In the genomic region with DNA sequence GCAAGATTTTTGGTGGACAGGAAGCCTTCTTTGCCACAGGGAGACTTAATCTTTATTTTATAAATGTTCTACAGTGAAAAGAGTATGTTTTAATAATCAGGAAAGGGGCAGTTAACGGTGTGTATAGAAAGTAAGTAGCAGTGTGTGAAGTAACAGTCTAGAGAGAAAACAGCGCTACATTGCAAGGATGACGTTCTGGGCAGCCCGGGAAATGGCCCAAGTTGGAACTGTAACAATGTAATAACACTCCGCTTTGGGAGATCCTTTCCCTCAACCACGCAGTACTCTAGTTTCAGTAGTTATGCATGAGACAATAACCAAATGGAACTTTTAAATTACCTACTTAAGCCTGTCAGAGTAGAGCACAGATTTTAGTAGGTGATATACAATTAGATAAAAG, we compare ENCODE assay signal across 12 mouse cellular contexts.
DNase-seq lines count a peak whose midpoint lies in the region; ATAC-seq lines count a peak whose summit lies in the region.
"Had no signal": no experiment of that assay in that cellular context is flagged by ENCODE, and none has a peak within 500 bp of the region (broad histone marks: within the 10 kb centered on the region; RNA-seq: fewer than 3 reads in every experiment).

No protein-coding gene starts in this region.

- H3K9me3 ChIP-seq in heart, embryonic 11.5 days (replicated peaks; ENCODE audit: control insufficient read depth, low read length), result no peaks in the 10 kb centered on the region
- H3K9me3 ChIP-seq in embryonic facial prominence, embryonic 10.5 days, result no peaks in the 10 kb centered on the region
- H3K9me3 ChIP-seq in midbrain, embryonic 14.5 days (ENCODE audit: control insufficient read depth, low read length), result no peaks in the 10 kb centered on the region
- H3K9me3 ChIP-seq: forebrain, embryonic 15.5 days; hindbrain, embryonic 15.5 days; liver, embryonic 15.5 days; neural tube, embryonic 15.5 days had no signal

- no peak for ATAC-seq in heart, embryonic 11.5 days (replicated peaks; ENCODE audit: insufficient number of reproducible peaks, low FRiP score, low TSS enrichment)
- peak; percentile 44; the same call in 1 of the 2 replicates for ATAC-seq in midbrain, embryonic 14.5 days (ENCODE audit: low FRiP score, low TSS enrichment)

- H3K4me3 ChIP-seq in heart, embryonic 11.5 days (ENCODE audit: low read depth, low read length), result no peak overlapping the region
- H3K4me3 ChIP-seq in embryonic facial prominence, embryonic 10.5 days, result no peak overlapping the region
- no peak overlapping the region for H3K4me3 ChIP-seq in midbrain, embryonic 14.5 days (replicated peaks; ENCODE audit: low read depth, low read length)
- H3K4me3 ChIP-seq: forebrain, embryonic 15.5 days; hindbrain, embryonic 15.5 days; liver, embryonic 15.5 days; neural tube, embryonic 15.5 days had no signal

- H3K36me3 ChIP-seq in heart, embryonic 11.5 days (ENCODE audit: control insufficient read depth, insufficient read depth, low read length), result no peaks in the 10 kb centered on the region
- no peaks in the 10 kb centered on the region for H3K36me3 ChIP-seq in embryonic facial prominence, embryonic 10.5 days (replicated peaks)
- no peaks in the 10 kb centered on the region for H3K36me3 ChIP-seq in midbrain, embryonic 14.5 days (ENCODE audit: control insufficient read depth, insufficient read depth, low read length)
- H3K36me3 ChIP-seq: forebrain, embryonic 15.5 days; hindbrain, embryonic 15.5 days; liver, embryonic 15.5 days; neural tube, embryonic 15.5 days had no signal

- DNase-seq in heart, adult 18-20 months, result peak; percentile 25 to 26
- peak; percentile 10 for DNase-seq in lung, postnatal 36 days
- no peak for DNase-seq in lung, postnatal 4 days
- DNase-seq in embryonic facial prominence, embryonic 10.5 days (ENCODE audit: low spot score), result peak; percentile 6
- DNase-seq in midbrain, embryonic 14.5 days, result no peak
- no peak for DNase-seq in thymus, postnatal 10 days (ENCODE audit: low spot score in 2 of 2)
- no peak for DNase-seq in ovary, adult 18-20 months (ENCODE audit: low spot score)

- no peak overlapping the region for H3K27ac ChIP-seq in heart, embryonic 11.5 days (ENCODE audit: low read depth, low read length)
- H3K27ac ChIP-seq in embryonic facial prominence, embryonic 10.5 days (replicated peaks), result no peak overlapping the region
- no peak overlapping the region for H3K27ac ChIP-seq in midbrain, embryonic 14.5 days (replicated peaks; ENCODE audit: low read depth, low read length)
- H3K27ac ChIP-seq: forebrain, embryonic 15.5 days; hindbrain, embryonic 15.5 days; liver, embryonic 15.5 days; neural tube, embryonic 15.5 days had no signal

- H3K4me2 ChIP-seq in heart, embryonic 11.5 days, result no peak overlapping the region
- H3K4me2 ChIP-seq in midbrain, embryonic 14.5 days (ENCODE audit: low read length), result no peak overlapping the region
- H3K4me2 ChIP-seq: forebrain, embryonic 15.5 days; hindbrain, embryonic 15.5 days; liver, embryonic 15.5 days; neural tube, embryonic 15.5 days had no signal

- 0 out of 2 replicates have a peak, but pooled peaks cover 5% of the 10 kb centered on the region for H3K4me1 ChIP-seq in heart, embryonic 11.5 days (ENCODE audit: control insufficient read depth, insufficient read depth, low read length)
- peaks cover 4% of the 10 kb centered on the region for H3K4me1 ChIP-seq in embryonic facial prominence, embryonic 10.5 days
- 0 out of 2 replicates have a peak, but pooled peaks cover 3% of the 10 kb centered on the region for H3K4me1 ChIP-seq in midbrain, embryonic 14.5 days (ENCODE audit: control insufficient read depth, insufficient read depth, low read length)
- H3K4me1 ChIP-seq: forebrain, embryonic 15.5 days; hindbrain, embryonic 15.5 days; liver, embryonic 15.5 days had no signal

- H3K9ac ChIP-seq in heart, embryonic 11.5 days (ENCODE audit: low read depth, low read length), result no peak overlapping the region
- no peak overlapping the region for H3K9ac ChIP-seq in midbrain, embryonic 14.5 days (replicated peaks; ENCODE audit: low read length)
- H3K9ac ChIP-seq: forebrain, embryonic 15.5 days; hindbrain, embryonic 15.5 days; liver, embryonic 15.5 days; neural tube, embryonic 15.5 days had no signal

- 74% methylated on average over 6 of the region's 6 CpGs for WGBS in heart, embryonic 11.5 days (ENCODE audit: insufficient replicate concordance)
- WGBS in embryonic facial prominence, embryonic 10.5 days, result 71% methylated on average over 6 of the region's 6 CpGs
- 63% methylated on average over 6 of the region's 6 CpGs for WGBS in midbrain, embryonic 14.5 days

- no peaks in the 10 kb centered on the region for H3K27me3 ChIP-seq in heart, embryonic 11.5 days (ENCODE audit: control insufficient read depth, insufficient read depth, low read length)
- H3K27me3 ChIP-seq in embryonic facial prominence, embryonic 10.5 days (replicated peaks; ENCODE audit: low read depth, poor library complexity, severe bottlenecking), result no peaks in the 10 kb centered on the region
- H3K27me3 ChIP-seq in midbrain, embryonic 14.5 days (ENCODE audit: control insufficient read depth, insufficient read depth, low read length), result no peaks in the 10 kb centered on the region
- H3K27me3 ChIP-seq: forebrain, embryonic 15.5 days; hindbrain, embryonic 15.5 days; liver, embryonic 15.5 days; neural tube, embryonic 15.5 days had no signal

Comparison
In these comparisons a context has a peak if more than half of its experiments do, and no peak if none do; other contexts are left out.
1. DNase-seq: peak in heart, adult 18-20 months (2 of 2), lung, postnatal 36 days (single experiment) and embryonic facial prominence, embryonic 10.5 days (single experiment); none in lung, postnatal 4 days (0 of 2), midbrain, embryonic 14.5 days (single experiment), thymus, postnatal 10 days (0 of 2) and ovary, adult 18-20 months (single experiment).